Mouse (Mus musculus) thymus, postnatal 14 days (tissue): Measurements from ENCODE around the gene Ctnna3.

Source experiments
- DNase-seq: peaks from one replicate; pipeline ENCODE4 v3.0.0; 2021

The Ctnna3 gene

GRCm38 (mm10) chr10:63972300-63972699, 542.4 kb downstream of the Ctnna3 start:
- DNase-seq = no peak

DNA sequence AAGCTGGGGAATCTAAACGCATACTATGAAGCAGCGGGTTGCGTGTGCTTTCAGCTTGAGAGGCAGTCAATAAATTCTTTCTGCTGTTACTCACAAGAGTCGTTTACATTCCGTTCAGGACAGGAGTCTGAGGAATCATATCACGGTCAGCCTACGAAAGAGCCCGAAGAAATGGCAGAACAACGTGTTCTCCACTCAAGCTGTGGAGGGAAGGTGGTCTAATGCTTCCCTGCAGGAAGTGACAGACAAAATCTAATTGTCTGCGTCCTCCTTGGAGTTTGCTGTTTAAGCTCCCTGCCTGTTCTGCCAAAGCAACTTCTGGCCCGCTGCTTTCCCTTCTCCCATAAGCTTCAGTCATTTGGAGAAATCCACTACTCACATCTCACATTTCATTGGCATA, 548.2 kb downstream of the Ctnna3 start:
- no peak for DNase-seq

GRCm38 (mm10) chr10:63978535-63978934, 548.6 kb downstream of the Ctnna3 start:
- no peak for DNase-seq

- DNase-seq = no peak
Measured at GRCm38 (mm10) chr10:63978969-63979368, 549.1 kb downstream of the Ctnna3 start.

DNA sequence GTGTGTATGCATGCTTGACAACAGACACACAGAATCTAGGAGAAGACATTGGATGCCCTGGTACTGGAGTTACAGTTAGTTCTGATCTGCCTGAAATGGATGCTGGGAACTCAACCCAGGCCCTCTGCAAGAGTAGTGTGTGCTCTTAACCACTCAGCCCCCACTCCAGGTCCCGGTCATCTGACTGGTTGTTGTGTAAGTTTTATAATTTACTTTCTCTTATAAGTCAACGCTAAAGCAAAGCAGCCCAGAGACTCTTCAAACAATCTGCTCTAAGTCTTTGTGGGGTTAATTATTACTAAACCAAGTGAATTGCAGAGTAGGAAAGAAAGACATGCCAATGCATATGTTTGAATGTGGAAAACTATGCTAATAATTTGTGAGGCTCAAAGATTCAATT, 549.5 kb downstream of the Ctnna3 start:
- DNase-seq = no peak

GRCm38 (mm10) chr10:63985576-63985975, 555.7 kb downstream of the Ctnna3 start:
- no peak for DNase-seq

DNA sequence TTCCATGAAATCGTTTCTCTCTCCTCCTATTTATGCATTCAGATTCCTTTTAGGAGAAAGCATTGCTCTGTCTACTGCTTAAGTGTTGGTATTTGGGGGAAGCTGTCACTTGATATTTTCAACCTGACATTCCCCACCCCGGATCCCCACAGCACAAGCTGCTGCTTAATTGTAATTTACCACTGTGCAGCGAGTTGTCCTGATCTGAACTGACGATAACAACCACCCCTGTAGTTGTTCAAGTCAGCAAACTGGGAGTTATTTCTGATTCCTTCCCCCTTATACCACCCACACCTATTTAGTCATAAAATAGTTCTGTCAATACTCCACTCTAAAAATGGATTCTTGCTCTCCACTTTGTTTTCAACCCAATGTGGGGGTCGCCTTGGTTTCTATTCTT, 564.4 kb downstream of the Ctnna3 start:
- no peak for DNase-seq

DNA sequence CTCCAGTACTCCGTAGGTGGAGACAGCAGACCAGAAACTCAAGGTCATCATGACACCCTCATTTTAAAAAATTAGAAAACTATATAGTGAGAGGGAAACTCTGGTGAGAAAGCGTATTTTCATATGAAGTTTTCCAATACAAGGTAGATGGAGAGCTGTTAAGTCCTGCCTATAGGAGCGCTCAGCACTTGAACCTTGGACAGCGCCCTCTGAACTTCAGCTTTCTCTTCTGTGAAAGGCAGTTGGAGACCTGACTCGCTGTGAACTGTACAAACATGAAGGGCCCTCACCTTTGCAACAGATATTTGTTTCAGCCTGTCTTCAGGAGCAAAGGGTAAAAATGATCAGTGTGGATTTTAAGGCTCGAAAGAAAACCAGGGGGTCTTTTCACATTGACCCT, 571.6 kb downstream of the Ctnna3 start:
- DNase-seq = no peak

DNA sequence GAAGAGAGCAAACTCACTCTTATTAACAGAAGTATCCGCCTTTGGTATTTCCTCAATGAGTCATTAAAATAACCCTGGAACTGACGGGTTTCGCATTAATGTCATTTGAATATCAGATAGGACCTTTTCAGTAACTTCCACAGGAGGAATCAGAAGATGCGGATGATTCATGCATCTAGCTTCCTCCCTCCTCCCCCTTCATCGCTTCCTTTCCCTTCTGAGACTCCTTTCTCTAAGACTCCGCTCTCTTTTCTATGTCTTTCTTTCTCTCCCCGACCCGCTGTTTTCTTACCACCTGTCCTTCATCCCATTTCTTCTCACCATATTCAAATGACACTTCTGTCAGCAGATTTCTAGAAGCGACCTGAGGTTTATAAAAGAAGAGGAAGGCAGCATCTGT, 572.1 kb downstream of the Ctnna3 start:
- DNase-seq = no peak

GRCm38 (mm10) chr10:64020347-64020746, 590.4 kb downstream of the Ctnna3 start:
- DNase-seq = no peak

DNA sequence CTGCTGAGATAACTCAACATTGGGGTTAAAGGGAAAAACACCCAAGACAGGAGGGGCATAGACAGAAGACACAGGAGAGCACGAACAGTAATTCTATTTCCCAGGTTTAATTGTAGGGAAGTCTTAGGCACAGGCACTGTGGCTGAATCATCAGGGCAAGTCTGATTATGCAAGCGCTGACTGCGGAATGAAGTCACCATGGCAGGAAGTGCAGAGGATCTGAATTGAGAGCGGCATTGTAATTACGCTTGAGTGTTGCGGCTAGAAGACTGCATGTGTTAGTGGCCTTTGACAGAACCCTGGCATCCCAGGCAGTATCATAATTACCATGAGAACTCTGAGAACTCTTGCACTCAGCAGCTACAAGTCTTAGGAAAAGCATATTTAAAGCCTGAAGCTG, 593.4 kb downstream of the Ctnna3 start:
- no peak for DNase-seq

DNA sequence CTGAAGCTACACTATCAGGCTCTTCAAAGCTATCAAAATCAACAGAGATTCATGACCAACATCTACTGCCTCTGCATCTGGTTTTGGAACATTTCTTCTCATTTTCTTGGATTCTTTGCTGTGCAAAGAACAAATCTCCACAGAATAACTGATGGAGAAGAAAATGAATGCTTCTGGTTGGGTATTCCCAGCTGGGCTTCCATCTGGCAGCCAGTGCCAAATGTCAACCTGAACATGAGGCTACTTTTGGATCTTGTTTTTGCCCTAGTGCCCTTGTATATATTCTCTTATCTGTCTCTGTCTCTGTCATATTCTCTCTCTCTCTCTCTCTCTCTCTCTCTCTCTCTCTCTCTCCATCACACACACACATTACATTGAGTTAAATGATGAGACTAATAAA, 601.0 kb downstream of the Ctnna3 start:
- DNase-seq = no peak

DNA sequence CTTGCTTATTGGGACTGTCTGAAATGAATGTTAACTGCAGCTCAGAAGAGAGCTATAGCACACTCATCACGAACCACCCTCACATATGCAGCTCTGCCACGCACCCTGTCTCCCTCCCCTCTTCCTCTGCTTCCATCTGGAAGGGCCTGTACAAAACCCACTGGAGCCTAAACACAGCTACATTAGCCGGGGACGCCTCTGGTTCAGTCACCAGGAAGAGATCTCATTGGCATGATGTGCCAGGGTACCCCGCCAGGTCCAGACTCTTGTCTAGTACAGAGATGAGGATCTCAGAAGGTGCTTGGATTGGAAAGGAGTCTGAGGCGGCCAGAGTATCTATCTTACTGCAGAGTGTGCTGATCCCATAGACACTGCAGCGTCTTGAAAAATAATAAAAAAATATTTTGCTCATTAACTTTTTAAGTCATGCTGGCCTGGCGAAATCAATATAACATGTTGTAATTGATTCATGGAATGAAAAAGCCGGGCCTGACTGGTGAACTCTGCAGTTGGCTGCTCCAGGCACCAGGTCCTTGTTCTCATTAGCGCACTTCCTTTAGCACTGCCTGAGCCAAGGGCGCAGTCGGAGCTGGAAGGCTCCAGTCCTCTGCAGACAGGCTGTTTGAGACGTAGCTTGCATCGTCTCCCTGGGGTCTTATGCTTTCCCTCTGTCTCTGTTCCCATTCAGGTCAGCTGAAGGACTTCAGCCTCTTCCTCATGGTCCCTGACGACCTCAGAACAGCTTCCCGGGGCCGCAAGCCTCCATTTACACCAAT, 610.0 kb downstream of the Ctnna3 start:
- DNase-seq = no peak

DNA sequence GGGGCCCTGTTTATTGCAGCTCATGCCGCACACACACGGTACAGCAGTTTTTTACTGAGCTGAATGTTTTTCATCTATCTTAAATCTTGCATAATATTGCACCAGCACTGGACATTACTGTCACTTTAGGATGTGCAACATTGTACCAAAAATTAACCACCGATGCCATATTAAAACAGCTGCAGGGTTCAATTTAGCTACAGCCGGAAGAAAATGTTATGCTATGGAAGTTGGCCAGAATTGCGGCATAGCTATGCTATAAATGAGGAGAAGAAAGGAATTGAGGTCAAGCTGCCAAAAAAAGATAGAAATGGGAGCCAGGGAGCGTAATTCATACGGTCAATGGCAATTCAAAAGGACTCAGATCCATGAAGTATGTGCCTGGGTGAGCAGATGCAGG, 611.3 kb downstream of the Ctnna3 start:
- DNase-seq = no peak

- DNase-seq = no peak
Measured at GRCm38 (mm10) chr10:64041892-64042291, 612.0 kb downstream of the Ctnna3 start.

GRCm38 (mm10) chr10:64049151-64049550, 619.3 kb downstream of the Ctnna3 start:
- no peak for DNase-seq

DNA sequence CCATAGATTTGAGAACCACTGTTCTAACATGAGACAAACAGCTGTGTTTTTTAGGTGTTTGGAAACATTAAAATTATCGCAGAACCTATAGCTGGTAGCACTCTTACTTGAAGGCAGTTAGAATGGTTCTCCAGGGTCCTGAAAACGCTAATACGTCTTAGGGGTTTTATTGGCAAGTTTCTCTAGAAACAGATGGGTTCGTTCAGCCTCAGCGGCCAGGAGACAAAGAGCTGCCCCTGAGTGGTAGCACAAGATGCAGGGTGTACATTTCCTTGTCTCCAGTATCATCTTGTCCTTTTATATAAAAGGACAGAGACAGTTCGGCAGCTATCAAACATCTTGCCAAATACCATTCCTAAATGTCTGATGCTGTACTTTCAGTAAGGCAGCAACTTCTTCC, 620.0 kb downstream of the Ctnna3 start:
- no peak for DNase-seq

DNA sequence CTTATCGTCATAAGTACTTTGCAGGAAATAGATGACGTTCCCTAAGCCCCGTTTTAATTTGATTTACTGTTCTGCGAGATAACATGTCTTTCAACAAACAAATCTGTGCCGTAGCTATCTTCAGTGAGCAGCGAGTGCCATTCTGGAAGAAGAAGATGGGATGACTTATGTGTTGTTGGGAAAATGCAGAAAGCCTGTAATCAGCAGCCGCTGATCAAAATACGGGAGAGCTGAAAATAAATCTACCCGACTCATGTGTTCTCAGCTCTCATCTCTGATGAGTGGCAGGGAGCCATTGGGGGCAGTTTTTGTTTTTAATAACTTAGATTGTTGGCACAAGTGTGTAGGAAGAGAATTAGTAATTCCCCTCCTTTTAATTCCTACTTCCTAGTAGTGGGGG, 633.8 kb downstream of the Ctnna3 start:
- no peak for DNase-seq

- no peak for DNase-seq
Measured at GRCm38 (mm10) chr10:64075944-64076343, 646.0 kb downstream of the Ctnna3 start.

DNA sequence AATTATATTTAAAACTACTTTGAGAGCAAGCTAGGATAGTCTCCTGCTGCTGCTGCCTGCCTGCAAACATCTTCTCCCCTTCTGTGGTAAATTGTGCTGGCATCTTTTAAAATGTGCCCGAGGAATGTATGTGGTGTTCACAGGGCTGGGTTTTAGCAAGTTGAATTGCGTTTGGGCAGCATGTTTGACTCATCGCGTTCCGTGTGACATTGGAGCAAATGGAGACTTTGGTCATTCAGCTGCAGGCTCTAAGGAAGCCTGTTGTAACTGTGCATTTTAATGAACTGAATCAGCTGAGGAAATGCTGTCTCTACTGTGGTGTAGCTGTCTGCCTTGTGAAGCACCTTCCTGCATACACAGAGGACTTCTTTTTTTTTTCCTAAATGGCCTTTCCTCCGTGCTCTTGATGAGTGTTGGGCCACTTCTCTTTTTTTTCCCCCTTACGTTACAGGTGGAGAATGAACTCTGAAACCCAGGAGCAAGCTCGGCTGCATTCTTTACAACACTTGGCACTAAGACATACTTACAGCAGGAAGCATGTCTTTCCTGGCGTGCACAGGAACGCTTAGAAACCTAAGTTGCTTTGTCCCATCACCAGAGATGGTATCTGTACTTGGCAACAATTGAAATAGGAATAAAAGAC, 646.6 kb downstream of the Ctnna3 start:
- no peak for DNase-seq

- DNase-seq = no peak
Measured at GRCm38 (mm10) chr10:64082345-64082744, 652.4 kb downstream of the Ctnna3 start.

DNA sequence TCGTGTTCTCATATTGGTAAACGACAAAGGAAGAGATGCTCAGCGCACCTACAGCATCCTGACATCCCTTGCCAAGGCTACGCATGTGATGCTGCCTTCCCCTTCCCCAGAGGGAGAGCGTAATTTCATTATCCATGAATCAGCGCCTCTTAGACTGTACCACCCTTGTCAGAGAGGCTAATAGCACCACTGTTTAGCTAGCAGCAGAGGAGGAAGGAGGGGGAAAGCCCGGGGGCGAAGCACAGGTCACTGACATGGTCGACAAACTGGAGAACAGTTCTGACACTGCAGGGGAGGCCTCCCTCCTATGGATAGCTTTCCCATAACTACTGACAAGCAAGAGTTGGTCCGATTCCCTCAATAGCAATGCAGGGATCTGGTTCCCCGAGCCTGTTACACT, 653.9 kb downstream of the Ctnna3 start:
- DNase-seq = no peak

GRCm38 (mm10) chr10:64084465-64084864, 654.6 kb downstream of the Ctnna3 start:
- DNase-seq = no peak

GRCm38 (mm10) chr10:64086183-64086566, 656.3 kb downstream of the Ctnna3 start:
- DNase-seq = no peak
